Mouse (Mus musculus): ENCODE results near the gene Ubl4a.

DNA sequence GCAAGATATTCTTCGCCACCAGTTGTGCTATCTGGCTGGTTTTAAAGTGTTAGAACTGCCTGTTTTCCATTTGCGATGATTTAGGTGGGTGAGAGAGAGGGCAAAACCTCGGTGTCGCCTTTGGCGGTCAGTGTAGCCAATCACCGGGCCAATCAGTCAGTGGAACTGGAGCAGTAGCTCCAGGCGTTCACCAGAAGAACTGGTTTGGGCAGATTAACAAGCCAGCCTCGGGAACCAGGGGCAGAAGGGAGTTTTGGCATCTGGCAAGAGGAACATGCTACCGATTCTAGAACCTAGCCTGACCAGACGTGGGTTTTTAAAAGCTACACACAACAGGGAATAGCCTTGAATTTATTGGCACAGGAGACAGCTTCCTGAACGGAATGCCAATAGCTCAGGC is 13.8 kb downstream of the Ubl4a start:
- TF ChIP-seq GATA1 (IDR thresholded peaks at IDR 0.05; ENCODE audit: low read length) (no peak), TAL1 (IDR thresholded peaks at IDR 0.05; ENCODE audit: low read length) (no peak)

All from erythroblast, embryonic 14.5 days (primary cell).